Mouse (Mus musculus): Measurements from ENCODE around the gene Zfp128.
"Not testable (repeated sequence)": the region's sequence is repeated elsewhere in the genome, so short reads cannot be mapped to it uniquely, and the experiment has no call there.

Zfp128 gene

GRCm38 (mm10) chr7:12880911-12881660 lies at the start of gene Zfp128:
TSS of gene Zfp128 (plus strand) at chr7:12881177.
- peak; percentile 96 for DNase-seq (ENCODE audit: low read depth, low spot score)

GRCm38 (mm10) chr7:12834162-12835120 lies 46.5 kb upstream of the Zfp128 start, which contains the start of gene Zfp110:
TSS of gene Zfp110 (plus strand) at chr7:12834761.
- peak; percentile 97 for DNase-seq (ENCODE audit: low read depth, low spot score)

GRCm38 (mm10) chr7:12835193-12835671 lies 45.7 kb upstream of the Zfp128 start:
- no peak for DNase-seq (ENCODE audit: low read depth, low spot score)

DNA sequence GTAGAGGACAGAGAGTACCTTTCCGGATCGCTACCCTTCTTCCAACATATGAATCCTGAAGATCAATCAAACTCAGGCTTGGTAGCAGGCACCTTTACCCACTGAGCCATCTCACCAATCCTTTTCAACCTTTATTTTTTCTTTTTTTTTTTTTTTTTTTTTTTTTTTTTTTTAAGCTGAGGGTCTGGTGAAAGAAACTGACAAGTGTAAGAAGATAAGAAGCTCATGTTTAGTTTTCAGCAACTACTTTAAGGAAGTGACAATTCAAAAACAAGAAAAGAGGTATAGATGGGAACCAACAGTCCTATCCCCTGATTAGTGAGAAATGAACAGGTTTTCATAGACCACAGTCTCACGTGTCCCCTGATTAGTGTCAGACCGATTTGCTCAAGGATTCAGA lies 45.2 kb upstream of the Zfp128 start:
- no peak for DNase-seq (ENCODE audit: low read depth, low spot score)

- peak; percentile 71 for DNase-seq (ENCODE audit: low read depth, low spot score)
Measured at GRCm38 (mm10) chr7:12874301-12874700, 6.7 kb upstream of the Zfp128 start.

DNA sequence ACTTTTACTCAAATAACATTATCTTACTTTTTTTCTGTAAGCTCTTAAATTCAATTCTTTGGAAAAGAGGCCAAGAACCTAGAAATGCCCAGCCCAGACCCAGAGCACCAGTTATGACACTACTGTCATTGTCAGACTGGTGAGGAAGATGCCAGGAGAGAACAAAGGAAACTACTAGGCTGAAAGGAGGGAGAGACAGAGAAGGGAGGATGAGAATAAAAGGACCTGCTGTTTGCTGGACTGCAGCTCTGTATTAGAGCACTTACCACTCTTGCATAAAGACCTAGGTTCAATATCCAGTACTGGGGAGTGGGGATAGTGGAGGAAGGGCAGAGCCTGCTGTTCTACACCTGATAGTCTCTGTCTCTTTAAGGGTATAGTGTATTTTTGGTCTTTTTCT lies 941 bp upstream of the Zfp128 start:
- no peak for DNase-seq (ENCODE audit: low read depth, low spot score)

- DNase-seq (ENCODE audit: low read depth, low spot score), result not testable (repeated sequence)
Measured at GRCm38 (mm10) chr7:12880497-12880896, 480 bp upstream of the Zfp128 start.

- no peak for DNase-seq (ENCODE audit: low read depth, low spot score)
Measured at GRCm38 (mm10) chr7:12886563-12887266, 5.7 kb downstream of the Zfp128 start.

DNA sequence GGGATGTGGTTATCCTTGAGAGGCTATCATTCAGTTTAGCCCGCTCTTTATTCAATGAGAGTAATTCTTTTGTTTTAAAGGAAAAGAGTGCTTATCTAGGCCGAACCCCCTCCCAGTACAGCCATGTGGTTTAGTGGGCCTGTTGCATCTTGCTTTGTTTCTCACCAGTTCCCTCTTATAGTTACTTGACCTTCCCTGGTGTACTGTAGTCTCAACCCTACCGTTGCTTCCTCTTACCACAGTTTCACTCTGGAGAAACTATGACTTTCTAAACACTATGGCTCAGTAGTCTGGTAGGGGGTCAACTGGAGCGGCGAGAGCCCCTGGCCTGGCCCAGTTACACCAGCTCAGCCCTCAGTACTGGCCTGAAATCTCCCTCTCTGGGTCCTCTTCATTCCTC lies 6.6 kb downstream of the Zfp128 start:
- no peak for DNase-seq (ENCODE audit: low read depth, low spot score)

DNA sequence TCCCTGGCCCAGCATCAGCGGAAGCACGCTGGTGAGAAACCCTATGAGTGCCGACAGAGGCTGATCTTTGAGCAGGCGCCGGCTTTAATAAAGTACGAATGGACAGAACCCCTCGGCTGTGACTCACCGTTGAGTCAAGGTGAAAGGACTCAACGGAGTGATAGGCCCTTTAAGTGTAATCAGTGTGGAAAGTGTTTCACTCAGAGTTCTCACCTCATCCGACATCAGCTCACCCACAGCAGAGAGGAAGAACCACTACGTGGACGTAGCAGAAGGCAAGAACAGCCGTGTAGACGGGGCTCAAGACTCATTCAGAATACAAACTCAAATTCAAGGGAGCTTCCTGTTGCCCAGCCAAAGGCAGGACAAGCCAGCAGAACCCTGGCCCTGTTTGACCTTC lies 10.0 kb downstream of the Zfp128 start:
- no peak for DNase-seq (ENCODE audit: low read depth, low spot score)

DNA sequence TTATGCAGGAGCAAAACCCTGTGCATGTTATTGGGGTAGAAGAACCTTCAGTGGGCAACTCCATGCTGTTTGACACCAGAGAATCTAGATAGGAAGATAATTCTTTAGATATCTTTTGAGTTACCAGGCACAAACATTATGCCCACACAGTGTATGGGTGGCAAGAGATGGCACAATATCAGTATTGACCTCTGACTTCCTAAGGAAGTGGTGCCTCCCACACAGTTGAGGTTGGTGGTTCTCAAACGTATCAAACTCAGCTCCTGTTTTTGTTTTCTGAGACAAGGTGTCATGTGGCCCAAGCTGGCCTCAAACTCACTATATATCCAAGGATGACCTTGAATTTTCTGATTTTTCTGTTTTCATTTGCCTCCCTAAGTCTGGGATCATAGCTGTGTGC lies 10.4 kb downstream of the Zfp128 start:
- DNase-seq (ENCODE audit: low read depth, low spot score), result no peak

DNA sequence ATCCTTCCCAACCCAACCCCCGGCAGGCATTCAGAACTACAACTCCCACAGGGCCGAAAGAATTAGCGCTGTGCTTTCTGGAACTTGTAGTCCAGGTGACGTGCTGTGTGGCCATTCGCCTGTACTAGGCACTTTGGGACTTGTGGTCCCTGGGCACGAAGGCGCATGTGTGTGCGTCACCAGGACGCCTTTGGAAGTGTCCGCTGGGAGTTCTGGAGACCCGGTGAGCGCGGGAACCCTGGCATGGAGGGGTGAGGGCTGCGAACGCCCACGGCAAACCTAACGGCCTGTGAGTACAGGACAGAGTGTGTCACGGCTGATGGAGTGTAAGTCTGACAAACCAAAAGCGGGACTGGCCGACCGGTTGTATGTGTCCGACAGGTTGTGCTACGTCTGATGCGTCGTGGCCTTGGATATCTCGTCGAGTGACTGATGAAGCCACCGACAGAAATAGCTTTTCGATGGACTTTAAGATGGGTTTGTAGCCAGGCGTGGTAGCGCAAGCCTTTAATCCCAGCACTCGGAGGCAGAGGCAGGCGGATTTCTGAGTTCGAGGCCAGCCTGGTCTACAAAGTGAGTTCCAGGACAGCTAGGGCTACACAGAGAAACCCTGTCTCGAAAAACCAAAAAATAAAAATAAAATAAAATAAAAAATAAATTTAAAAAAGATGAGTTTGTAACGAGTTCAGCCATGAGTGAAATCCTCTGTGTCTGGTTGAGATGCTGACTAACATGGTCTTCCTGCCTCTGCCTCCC lies 16.9 kb downstream of the Zfp128 start, which contains the start of gene Zscan22:
TSS of gene Zscan22 (plus strand) at position 161 of the 756 bp plus-strand sequence.
- DNase-seq (ENCODE audit: low read depth, low spot score), result peak; percentile 98

DNA sequence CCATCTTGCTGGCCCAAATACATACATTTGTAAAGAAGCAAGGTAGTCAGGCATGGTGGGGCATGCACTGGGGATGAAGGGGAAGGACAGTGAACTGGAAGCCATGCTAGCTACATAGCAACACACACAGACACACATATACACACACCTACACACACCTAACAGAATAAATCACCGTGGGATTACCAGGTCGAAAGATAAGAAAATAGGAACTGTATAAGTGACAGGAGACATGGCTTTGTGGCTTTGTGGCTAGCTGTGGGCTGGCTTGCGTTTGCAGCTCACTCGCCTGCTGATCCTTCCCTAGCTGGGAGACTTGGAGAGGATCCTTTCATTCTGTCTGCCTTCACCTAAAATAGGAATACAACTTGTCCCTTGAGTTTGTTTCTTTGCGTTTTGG lies 20.5 kb downstream of the Zfp128 start:
- DNase-seq (ENCODE audit: low read depth, low spot score), result no peak

DNA sequence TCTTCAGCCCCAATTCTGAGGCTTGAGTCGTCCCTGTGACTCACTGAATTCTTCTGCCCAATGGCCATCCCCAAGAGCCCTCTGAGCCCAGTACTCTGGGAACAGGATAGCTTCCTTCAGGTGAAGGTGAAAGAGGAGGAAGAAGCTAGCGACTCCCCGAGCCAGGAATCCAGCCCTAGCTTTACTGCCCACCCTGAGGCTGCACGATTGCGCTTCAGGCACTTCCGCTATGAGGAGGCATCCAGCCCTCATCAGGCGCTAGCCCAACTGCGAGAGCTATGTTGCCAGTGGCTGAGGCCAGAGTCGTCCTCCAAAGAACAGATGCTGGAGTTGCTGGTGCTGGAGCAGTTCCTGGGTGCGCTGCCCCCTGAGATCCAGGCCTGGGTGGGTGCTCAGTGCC lies 22.6 kb downstream of the Zfp128 start:
- DNase-seq (ENCODE audit: low read depth, low spot score), result peak; percentile 89

- no peak for DNase-seq (ENCODE audit: low read depth, low spot score)
Measured at GRCm38 (mm10) chr7:12905146-12905545, 24.2 kb downstream of the Zfp128 start.

DNA sequence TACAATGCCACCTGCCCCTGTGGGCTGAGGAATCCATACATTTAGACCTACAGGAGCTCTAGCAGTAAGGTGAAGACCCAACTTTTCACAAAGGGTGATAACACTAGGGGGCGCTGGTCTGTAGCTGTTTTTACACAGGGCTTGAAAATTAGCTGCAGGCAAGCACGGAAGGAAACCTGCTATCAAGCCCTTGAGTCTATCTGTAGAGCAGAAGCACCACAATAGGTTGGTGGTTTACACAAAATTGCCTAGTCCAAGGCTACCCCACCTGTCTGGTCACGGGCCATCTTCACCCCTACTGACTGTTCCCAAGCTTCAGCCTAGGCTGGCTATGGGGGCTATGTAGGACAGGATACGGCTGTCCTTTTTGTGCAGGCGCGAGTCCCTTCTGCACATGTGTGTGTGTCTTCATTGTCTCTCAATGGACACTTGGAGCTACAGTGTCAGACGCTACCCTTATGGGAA lies 28.6 kb downstream of the Zfp128 start:
- DNase-seq (ENCODE audit: low read depth, low spot score), result peak; percentile 66

DNA sequence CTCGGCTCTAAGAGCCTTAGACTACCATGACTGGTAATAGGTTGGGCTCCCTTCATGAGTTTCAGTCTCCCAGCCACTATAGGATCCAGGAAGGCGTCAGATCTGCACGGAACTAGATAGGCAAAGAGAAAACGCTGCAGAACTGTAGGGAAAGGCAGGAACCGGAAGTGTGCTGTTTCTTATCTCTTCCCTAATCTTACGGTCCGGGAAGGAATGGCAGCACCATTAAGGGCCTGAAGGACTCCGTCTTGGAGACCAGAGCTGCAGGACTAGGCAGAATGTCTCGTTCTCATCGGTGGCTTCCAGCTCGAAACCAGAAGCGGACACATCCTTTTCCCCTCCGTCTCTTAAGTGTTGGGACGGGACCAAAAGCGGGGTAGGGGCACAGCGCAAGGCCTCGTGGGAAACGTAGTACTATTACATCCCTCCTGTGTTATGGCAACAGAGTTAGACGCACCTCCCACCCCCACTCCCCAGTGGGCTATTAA lies 29.2 kb downstream of the Zfp128 start:
- DNase-seq (ENCODE audit: low read depth, low spot score), result peak; percentile 87

DNA sequence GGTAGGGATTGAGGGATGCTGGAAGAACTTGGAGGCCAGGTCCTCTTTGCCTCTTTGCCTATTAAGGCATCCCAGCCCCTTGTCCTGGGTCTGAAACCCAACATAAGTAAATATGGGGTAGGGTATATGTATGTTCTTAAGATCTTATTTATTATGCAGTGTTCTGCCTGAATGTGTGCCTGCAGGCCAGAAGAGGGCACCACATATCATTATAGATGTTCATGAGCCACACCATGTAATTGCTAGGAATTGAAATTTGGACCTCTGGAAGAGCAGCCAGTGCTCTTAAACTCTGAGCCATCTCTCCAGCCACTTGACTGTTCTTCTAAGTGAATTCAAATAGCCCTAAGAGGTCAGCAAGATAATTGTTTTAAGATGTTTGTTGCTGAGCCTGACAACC lies 32.6 kb downstream of the Zfp128 start:
- peak; percentile 53 for DNase-seq (ENCODE audit: low read depth, low spot score)

DNA sequence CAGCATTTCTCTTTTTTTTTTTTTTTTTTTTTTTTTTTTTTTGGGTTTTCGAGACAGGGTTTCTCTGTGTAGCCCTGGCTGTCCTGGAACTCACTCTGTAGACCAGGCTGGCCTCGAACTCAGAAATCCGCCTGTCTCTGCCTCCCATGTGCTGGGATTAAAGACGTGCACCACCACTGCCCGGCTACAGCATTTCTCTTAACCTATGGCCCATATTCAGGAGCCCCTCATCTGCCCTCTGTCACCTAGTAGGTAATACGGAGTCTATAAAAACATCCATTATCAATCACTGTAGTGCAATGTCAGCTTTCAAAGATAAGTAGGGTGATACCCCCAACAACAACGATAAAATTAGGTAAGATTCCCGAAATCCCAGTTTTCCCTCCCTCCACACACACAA lies 39.5 kb downstream of the Zfp128 start:
- not testable (repeated sequence) for DNase-seq (ENCODE audit: low read depth, low spot score)

- no peak for DNase-seq (ENCODE audit: low read depth, low spot score)
Measured at GRCm38 (mm10) chr7:12921318-12921704, 40.3 kb downstream of the Zfp128 start.
